Mouse (Mus musculus) thymus, adult 2 months (tissue): ENCODE data around the gene Hcst.

Source experiments
- CTCF ChIP-seq: fragments of 200-500 bp; IDR thresholded peaks from 2 replicates; pipeline ENCODE4 v1.5.1; 2012; ENCODE audit warnings: mild to moderate bottlenecking, control low read depth, low read length, moderate library complexity, borderline replicate concordance; ENCODE audit not compliant: control insufficient read depth, poor library complexity, insufficient read depth; ENCODE audit errors: extremely low read depth
- POLR2A ChIP-seq: fragments of 200-500 bp; IDR thresholded peaks from 2 replicates; pipeline ENCODE4 v1.6.1; 2012; ENCODE audit warnings: mild to moderate bottlenecking, low read length, control low read depth, moderate library complexity; ENCODE audit not compliant: control insufficient read depth, poor library complexity, insufficient read depth; ENCODE audit errors: extremely low read depth

DNA sequence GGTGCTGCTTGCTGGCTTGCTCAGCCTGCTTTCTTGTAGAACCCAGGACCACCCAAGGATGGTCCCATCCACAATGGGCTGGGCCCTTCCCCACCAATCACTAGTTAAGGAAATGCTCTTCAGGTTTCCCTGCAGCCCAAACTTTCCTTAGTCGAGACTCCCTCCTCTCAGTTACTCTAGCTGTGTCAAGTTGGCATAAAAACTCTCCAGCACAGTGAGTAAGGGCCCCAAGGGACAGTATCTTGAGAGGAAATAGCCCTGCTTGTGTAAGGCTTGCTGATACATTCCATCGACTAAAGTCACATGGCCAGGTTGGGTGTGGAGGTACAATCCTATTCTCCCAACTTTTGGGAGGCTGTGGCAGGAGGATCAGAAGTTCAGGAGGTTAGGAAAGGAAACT is 10.5 kb upstream of the Hcst start:
- TF ChIP-seq CTCF (no peak), POLR2A (no peak)
